Mouse (Mus musculus): ENCODE measurements around the gene Dnlz.
A peak's percentile ranks its signal among the peaks of the same experiment; 100 is the strongest.
"Not testable (repeated sequence)": the region's sequence is repeated elsewhere in the genome, so short reads cannot be mapped to it uniquely, and the experiment has no call there.

The Dnlz gene

DNA sequence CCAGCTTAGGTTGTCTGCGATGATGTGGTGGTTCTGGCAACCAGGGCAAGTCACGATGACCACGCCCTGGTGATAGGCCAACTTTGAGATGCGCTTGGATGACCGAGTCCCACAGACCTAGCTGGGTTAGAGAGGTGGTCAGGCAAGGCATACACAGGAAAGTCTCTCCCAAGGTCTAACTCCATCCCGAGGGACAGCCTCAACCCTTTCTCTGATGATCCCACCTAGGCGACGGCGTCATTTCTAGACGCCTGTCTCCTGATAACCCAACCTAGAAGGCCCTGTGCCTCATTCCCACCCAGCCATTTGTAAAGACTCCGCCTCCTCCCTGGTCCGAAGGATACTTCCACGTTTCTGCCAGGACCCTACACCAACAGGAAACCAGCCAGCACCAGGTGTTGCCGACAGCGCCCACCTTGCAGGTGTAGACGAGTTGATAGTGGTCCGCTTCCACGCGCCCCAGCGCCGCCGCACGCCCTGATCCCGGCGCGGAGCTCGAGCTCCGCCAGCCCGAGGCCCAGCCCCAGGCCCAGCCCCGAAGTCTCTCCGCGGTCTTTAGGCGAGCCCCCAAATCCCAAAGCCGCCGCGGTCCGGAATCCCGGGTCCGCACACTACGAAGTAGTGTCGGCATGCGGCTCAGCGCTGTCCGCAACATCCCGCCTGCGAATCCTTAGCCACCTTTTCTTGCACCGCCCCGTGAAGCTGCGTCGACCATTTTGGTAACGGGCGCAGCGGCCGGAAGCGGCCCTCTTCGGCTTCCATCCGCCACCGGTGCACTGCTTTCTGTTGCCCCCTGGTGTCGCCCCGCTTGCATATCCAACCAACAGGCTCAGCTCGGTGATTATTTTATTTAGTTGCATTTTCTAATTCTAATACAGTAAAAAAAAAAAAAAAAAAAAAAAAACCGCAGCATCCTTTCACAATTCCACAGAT is at the start of gene Dnlz:
Gene Dnlz (minus strand): TSS at position 753 of the 933 bp plus-strand sequence.
- DNase-seq (ENCODE audit: inconsistent age in 2 of 2, low spot score in 1 of 2), result peak; percentile 94 to 97

DNA sequence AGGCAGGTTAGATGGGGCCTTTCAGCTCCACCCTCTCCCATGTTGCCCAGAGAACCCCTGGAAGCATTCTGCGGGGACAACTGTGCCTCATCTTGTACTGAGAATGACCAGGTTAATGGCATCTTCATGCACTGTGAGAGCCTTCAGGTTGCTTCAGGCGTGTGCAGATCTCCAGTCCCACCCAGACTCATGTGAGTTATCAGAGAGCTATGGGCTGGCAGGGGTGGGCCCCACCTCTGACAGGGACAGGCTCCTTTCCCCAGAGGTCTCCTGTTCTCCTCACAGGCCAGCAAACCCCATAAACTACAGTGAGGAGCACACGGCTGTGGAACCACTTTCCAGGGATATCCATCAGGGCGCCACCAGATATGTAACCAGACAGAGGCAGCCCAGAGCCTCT is 49.1 kb upstream of the Dnlz start:
- no peak for DNase-seq (ENCODE audit: inconsistent age in 2 of 2, low spot score in 1 of 2)

DNA sequence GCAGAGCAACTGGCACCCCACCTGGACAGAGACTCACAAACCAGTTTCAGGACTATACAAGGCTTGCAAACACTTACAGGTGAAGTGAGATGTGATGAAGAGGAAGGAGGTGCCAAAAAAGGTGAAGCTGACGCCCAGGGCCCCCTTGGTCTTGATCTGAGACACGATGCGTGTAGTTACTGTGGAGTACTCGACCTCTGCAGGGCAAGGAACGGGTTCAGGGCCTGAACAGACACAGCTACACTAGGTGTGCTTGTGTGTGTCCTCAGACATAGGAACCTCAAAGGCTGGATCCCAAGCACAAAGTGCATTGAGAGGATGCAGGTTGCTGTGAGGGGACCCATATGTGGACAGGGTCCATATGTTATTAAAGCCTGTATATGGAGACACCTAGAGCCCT is 48.4 kb upstream of the Dnlz start:
- no peak for DNase-seq (ENCODE audit: inconsistent age in 2 of 2, low spot score in 1 of 2)

DNA sequence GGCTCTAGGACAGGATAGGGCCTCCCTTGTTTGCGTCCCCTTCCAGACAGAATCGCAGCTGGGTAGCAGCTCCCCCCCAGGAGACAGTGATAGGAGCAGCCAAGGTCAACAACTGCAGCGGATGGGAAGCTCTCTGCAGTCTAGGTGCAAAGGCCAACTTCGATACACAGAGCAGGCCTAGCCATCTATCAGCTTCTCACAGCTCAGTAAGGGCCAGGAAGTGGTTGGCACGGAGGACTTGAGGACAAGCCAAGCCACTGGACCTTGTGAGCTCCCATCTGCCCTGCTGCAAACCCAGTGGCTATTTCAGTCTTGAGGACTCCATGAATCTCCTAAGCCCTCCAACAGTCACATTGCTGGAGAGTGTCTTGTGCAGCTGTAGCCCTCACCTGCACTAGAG is 47.7 kb upstream of the Dnlz start:
- no peak for DNase-seq (ENCODE audit: inconsistent age in 2 of 2, low spot score in 1 of 2)

DNA sequence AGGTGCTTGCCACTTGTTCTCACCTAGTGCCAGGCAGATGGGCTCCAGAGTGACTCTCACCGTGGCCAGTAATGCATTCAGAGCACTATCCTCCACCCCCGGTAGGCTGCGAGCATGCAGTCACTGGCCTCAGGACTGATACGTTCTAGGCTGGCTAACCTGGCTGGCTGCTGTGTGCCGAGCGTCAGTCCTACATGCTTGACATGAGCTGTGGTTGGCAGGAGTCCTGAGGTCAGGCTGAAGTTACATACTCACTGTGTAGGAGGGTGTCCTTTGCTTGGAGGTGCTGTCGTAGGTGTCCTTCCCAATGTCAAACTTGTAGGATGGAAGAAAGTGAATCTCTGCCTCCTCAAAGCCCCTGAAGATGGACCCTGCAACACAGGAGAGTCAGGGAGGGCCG is 47.1 kb upstream of the Dnlz start:
- DNase-seq (ENCODE audit: inconsistent age in 2 of 2, low spot score in 1 of 2), result no peak

DNA sequence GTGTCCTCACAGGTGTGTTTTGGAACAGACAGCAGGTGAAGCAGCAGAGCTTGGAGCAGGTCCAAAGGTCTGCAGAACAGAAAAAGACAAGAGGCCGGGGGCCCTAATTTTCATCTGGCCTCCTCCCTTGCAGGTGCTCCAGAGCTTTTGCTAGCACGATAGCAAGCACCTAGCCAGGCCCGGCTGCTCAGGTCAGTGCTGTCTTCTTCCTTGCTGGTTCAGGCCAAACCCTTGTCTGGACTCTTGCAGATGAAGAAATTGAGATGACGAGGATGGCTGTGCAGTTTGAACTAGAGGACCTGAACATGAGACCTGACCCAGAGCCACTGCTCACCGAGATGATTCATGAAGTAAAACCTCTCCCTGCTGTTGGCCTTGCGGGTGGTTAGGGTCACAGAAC is 39.7 kb upstream of the Dnlz start:
- no peak for DNase-seq (ENCODE audit: inconsistent age in 2 of 2, low spot score in 1 of 2)

DNA sequence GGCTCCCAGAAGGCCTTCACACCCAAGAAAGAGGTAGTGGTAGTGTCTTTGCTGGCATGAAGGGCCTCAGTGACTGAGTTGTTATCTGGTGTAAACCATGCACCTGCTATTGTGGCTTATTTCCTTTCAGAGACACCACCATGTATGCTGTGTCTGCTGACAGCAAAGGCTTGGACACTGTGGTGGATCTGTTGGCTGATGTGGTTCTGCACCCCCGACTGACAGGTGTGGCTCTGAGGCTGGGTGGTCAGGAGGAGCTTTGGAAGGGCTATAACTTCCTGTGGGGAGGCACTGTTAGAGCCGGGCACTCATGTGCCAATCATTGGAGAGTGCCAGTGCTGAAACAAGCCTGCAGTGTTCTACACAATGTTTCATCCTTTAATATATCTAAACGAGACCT is 39.0 kb upstream of the Dnlz start:
- no peak for DNase-seq (ENCODE audit: inconsistent age in 2 of 2, low spot score in 1 of 2)

DNA sequence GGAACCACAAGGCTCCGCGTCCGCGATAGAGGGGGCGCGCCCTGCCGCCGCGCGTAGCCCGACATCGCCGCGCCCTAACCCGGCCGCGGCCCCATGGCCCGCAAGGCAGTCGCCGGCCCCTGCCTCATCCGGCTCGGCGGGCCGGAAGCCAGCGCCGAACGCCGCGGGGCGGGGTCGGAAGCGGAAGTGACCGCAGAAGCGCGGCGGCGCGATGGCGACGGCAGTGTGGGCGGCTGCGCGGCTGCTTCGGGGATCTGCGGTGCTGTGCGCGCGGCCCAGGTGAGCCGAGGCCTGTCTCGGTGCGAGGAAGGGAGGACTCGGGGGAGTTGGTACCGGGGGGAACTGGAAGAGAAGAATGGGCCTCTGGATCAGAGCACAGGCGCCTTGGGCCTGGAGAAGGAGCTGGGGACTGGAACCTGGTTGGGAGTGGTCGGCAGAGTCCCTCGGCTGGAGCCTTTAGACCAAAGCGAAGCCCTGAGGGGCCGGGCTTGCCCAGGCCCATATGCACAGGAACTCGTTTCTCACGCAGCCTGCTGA is 37.3 kb upstream of the Dnlz start, which contains the start of the genes Entr1 and Pmpca:
Gene Entr1 (minus strand): TSS at position 163 of the 537 bp plus-strand sequence.
Gene Pmpca (plus strand): TSS at position 186 of the 537 bp plus-strand sequence.
- DNase-seq (ENCODE audit: inconsistent age in 2 of 2, low spot score in 1 of 2), result peak; percentile 87 to 94

DNA sequence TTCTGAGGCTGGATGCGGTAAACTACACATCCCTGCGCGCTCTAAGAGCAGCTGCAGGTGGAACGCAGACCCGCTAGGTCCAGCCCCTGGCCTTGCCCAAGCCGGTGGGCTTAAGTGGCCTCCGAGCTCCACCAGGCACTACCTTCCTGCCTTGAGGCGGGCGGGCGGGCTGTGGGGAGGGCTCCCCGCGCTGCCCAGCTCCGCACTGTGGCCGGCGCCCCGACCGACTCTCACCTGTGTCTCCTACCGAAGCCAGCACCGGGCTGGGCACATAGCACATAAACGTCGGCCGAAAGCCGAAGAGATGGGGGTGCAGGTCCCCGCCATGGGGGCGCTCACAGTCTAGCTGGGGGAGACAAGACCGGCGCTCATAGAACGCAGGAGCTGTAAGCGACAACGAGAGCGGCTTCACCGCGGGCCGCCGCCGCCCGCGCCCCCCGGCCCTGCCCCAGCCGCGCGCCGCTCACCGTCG is 36.8 kb upstream of the Dnlz start:
- no peak for DNase-seq (ENCODE audit: inconsistent age in 2 of 2, low spot score in 1 of 2)

DNA sequence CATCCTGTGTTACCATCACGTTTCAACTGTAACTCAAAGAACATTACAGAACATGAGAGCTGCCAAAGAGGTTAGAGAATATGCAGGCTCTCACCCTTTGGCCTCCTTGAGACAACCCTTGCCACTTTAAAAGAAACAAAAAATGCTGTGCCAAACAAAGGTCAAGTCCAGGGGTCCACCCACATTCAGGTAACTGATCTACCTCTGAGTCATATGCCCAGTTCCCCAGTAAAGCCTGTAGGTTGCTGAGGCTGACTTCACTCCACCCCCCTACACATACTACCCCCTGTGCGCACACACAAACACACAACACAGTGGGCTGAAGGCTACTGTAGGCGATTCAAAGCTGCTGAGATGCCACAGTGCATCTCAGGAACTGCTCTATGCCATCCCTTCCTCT is 35.8 kb upstream of the Dnlz start:
- DNase-seq (ENCODE audit: inconsistent age in 2 of 2, low spot score in 1 of 2), result no peak

DNA sequence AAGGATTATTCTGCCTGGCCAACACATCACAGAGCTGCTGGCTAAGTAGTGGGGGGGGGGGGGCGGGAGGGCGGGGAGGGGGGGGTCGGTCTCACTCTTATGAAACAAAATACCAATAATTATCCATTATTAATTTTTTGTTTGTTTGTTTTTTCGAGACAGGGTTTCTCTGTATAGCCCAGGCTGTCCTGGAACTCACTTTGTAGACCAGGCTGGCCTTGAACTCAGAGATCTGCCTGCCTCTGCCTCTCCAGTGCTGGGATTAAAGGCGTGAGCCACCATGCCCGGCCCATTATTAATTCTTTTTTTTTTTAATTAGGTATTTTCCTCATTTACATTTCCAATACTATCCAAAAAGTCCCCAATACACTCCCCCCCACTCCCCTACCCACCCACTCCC is 29.0 kb upstream of the Dnlz start:
- DNase-seq (ENCODE audit: inconsistent age in 2 of 2, low spot score in 1 of 2), result not testable (repeated sequence)

DNA sequence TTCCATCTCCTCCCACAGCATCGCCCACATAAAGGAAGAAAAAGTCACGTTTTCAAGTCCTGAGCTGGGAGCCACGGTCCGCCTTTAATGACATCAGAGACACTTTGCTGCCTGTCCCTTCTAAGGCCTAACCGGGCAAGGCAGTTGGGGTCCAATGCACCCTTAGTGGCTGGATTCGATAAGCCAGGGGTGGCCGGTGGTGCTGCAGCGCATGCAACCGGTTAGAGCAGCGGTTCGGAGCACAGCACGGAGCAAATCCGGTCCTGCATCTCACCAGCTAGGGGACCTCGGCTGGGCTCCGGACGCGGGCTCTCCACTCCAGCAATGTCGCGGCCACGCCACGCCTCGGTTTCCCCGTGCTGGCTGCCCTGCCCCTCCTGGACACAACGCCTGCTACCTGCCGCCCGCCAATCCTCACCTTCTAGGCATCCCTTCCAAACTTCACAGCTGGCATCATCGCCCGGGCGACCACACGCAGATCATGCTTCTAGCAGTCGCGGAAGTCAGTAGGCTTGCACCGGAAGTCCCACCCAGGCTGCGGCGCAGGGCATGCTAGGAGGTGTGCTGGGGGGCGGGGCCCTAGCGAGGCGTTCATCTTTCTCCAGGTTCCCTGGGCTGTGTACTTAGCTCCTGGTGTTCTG is 28.3 kb upstream of the Dnlz start, which contains the start of gene Snapc4:
Gene Snapc4 (minus strand): TSS at position 523 of the 641 bp plus-strand sequence.
- DNase-seq (ENCODE audit: inconsistent age in 2 of 2, low spot score in 1 of 2), result peak; percentile 89 to 94

DNA sequence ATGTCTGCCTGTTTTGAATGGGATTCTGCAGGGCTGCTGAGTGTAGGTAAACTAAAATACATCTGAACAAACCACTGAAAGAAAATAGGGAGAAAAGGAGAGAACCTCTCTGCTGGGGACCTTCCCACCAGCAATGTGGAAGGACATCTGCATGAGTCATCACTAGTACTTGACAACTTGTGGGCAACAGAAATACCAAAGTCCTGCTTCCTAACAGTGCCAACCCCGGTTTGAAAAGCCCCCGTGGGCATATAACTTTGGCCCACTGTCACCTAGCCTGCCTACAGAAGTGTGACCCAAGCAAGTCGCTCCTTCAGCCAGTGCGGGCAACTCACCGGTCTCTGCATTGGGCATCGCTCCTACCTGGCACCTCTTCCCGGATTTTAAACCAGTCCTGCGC is 20.5 kb upstream of the Dnlz start:
- DNase-seq (ENCODE audit: inconsistent age in 2 of 2, low spot score in 1 of 2), result no peak

DNA sequence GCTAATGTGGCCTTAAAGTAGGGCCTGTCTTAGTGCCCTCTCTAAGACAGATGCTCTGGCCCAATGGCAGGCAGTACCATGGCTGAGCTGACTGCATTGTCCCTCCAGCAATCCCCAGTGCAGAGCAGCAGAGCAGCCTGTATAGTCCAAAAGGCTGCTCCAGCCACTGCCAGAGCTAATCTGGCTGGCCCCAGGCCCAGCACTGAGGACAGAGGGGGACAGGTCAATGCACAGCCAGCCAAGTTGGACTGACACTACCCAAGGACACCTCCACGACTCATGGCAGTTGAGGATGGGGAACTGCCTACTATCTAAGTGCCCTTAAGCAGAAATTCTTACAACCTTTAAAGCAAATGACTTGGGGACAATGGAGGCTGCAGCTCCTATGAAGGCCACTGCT is 16.7 kb upstream of the Dnlz start:
- DNase-seq (ENCODE audit: inconsistent age in 2 of 2, low spot score in 1 of 2), result no peak

DNA sequence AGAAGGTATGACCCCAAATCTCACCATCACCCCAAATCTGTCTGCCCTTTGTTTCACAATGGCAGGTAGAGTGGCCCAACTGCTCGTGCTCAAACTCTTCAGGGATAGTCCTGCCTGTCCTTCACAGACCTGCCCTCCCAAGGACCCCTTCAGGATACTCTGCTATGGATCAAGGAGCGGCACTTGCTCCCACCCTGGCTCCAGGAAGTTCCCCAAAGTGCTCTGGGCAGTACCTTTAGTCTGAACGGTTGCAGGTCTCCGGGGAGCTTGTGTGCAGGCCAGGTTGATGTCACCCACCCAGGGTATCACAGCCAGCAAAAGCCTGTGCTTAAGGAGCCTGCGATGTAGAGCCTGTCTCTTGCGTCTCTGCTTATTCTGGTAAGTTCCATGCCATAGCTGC is 16.0 kb upstream of the Dnlz start:
- DNase-seq (ENCODE audit: inconsistent age in 2 of 2, low spot score in 1 of 2), result no peak

DNA sequence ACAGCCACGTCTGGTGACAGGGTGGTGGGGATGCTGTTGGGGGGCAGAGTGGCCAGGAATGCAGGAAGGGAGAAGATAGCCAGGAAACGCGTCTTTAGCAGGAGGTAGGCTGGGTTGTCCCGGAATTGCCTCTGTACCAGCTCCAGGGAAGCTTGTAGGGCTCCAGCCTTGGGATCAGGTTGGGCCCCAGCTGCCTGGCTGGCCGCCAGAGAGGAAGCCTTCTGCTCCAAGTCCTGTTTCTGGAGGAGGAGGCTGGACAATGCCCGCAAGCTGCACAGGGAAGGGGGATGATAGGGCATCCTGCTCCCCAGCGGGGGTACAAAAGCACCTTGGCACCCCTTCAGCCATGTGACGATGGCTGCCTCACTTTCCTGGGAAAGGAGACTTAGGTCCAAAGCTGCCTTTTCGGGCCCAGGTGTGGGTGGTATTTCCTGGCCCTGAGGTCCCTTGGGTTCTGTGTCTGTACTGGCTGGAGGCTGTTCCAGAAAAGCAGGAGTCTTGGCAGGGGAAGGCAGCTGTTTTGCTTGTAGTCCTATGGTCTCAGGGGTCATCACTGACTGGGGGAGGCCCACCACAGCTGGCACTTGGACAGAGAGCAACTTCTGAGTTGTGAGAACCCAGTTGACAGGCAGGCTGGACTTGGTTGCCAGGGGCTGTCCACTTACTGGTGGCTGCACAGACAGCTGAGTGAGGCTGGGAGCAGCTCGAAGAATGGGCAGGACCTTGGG is 13.0 kb upstream of the Dnlz start:
- DNase-seq (ENCODE audit: inconsistent age in 2 of 2, low spot score in 1 of 2), result peak; percentile 65 to 88

DNA sequence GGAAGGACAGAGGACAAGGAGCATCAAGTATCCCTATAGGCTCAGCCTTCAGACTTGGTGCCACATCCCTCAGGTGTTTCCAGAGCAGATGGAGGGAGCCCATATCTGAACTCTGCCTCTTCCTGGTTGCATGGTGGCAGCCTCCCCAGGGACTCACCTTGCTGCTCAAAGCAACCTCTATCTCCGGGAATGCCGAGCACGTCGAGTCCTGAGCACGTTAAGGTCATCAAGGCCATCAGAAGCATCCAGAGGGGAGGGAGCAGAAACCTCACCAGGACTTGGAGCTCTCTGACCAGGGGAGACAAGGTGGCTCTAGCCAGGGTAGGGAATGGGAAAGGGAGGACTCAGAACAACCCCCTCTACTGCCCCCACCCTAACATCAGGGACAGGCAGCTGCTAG is 11.6 kb upstream of the Dnlz start:
- DNase-seq (ENCODE audit: inconsistent age in 2 of 2, low spot score in 1 of 2), result no peak

DNA sequence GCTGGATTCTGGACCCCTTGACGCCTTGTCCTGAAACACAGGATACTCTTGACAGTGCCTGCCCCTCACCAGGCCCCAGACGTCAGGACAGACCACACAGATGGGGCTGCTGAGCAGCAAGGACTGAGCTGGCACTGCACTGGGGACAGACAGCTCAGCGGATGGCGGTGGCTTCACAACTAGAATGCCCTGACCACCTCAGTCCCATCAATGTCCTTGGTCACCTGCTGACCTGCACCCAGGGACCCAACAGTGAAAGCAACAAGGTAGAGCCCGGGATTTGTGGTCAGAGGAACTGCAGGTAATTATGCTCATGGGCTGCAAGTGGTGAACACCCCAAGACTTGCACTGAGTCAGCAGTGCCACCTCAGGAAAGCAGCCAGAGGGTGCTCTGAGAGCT is 11.1 kb upstream of the Dnlz start:
- no peak for DNase-seq (ENCODE audit: inconsistent age in 2 of 2, low spot score in 1 of 2)

DNA sequence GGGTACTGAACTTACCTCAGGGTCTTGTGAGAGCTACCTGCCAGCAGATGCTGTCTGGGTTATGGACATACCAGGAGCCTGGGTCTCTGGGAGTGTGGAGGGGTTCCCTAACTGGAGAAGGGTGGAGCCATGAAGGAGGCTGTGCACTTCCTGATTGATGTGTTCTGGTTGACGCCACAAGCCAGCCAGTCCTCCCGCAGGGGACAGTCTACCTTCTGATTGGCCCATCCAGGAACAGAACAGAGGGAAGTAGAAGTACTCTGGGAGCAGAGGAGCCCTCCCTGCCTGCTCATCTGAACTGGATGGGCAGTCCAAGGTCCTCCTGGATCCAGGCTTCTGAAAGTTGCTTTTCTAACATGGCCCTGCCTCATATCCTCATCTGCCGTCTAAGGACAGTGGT is 8.9 kb upstream of the Dnlz start, which contains the start of gene Card9:
Gene Card9 (minus strand): TSS at position 147 of the 400 bp plus-strand sequence.
- peak in 1 of 2 experiments; percentile 43 for DNase-seq (ENCODE audit: inconsistent age in 2 of 2, low spot score in 1 of 2)

DNA sequence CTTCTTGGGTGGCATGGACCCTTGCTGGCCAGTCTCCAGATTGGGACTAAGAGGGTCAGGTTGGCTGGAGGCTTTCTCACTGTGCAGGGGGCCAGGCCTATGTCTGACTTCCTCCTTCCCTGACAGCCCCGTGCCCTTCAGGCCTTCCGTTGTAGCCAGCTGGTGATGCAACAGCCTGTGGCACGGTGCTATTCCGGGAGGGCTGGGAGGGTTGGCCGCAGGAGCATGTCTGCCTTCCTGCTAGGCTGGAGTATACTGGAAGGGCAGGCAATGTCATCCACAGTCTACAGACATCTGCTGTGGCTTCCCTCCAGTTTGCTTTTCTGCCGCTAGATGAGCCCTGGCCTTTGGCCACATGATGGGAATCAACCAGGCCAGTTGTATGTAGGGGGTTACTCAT is 8.1 kb upstream of the Dnlz start:
- peak in 1 of 2 experiments; percentile 57 for DNase-seq (ENCODE audit: inconsistent age in 2 of 2, low spot score in 1 of 2)

All from adrenal gland, adult (tissue).